Mouse (Mus musculus) heart, embryonic 13.5 days (tissue): Measurements from ENCODE around the gene Mrps27. TPM values are rescaled to one million over a fixed set of nuclear protein-coding genes. Genes with fewer than 3 reads are reported as not detected.

Experiments used
- ATAC-seq: fragments of 200-750 bp; cut with Nextera tagmentation; 2 replicates; pipeline ENCODE4 v1.8.0; 2017; ENCODE audit warnings: moderate TSS enrichment; ENCODE audit not compliant: insufficient number of reproducible peaks, low FRiP score, low TSS enrichment; ENCODE audit errors: extremely low read depth
- H3K27ac ChIP-seq: fragments of 300-500 bp; sonication (generic); replicated peaks from 2 replicates; pipeline ENCODE4 v1.5.1; 2015; ENCODE audit warnings: moderate library complexity, mild to moderate bottlenecking, inconsistent platforms
- H3K27me3 ChIP-seq: fragments of 300-500 bp; sonication (generic); replicated peaks from 2 replicates; pipeline ENCODE4 v1.6.1; 2015; ENCODE audit warnings: mild to moderate bottlenecking, inconsistent platforms
- H3K36me3 ChIP-seq: fragments of 300-500 bp; sonication (generic); 2 replicates; pipeline ENCODE4 v1.6.1; 2015; ENCODE audit warnings: mild to moderate bottlenecking, inconsistent platforms
- H3K4me1 ChIP-seq: fragments of 300-500 bp; sonication (generic); 2 replicates; pipeline ENCODE4 v1.6.1; 2015; ENCODE audit warnings: inconsistent platforms
- H3K4me2 ChIP-seq: fragments of 300-500 bp; sonication (generic); 2 replicates; pipeline ENCODE4 v1.6.1; 2015; ENCODE audit warnings: inconsistent platforms, mild to moderate bottlenecking, moderate library complexity
- H3K4me3 ChIP-seq: fragments of 300-500 bp; sonication (generic); 2 replicates; pipeline ENCODE4 v1.5.1; 2015; ENCODE audit warnings: moderate library complexity, mild to moderate bottlenecking, inconsistent platforms
- H3K9ac ChIP-seq: fragments of 300-500 bp; sonication (generic); 2 replicates; pipeline ENCODE4 v1.6.1; 2015; ENCODE audit warnings: inconsistent platforms, mild to moderate bottlenecking, moderate library complexity
- H3K9me3 ChIP-seq: fragments of 300-500 bp; sonication (generic); 2 replicates; pipeline ENCODE4 v1.6.1; 2016; ENCODE audit warnings: inconsistent platforms
- WGBS: fragments of 180-500 bp; shearing (Covaris S2); methylation state at CpG from one replicate; pipeline ENCODE4 v1.1.7; 2015; ENCODE audit warnings: mixed read lengths; 5-methylcytosine and 5-hydroxymethylcytosine counted together
- polyA plus RNA-seq: library from polyadenylated mRNA; unstranded; fragments of >200 nt; fragmentation: Nextera tagmentation; extraction: Ambion mirVana; gene quantifications from 2 replicates; pipeline ENCODE4 v1.2.1, GENCODE M21; 2015

Mrps27 gene
- polyA plus RNA-seq = 69.5 and 74.7 TPM in 2 replicates

DNA sequence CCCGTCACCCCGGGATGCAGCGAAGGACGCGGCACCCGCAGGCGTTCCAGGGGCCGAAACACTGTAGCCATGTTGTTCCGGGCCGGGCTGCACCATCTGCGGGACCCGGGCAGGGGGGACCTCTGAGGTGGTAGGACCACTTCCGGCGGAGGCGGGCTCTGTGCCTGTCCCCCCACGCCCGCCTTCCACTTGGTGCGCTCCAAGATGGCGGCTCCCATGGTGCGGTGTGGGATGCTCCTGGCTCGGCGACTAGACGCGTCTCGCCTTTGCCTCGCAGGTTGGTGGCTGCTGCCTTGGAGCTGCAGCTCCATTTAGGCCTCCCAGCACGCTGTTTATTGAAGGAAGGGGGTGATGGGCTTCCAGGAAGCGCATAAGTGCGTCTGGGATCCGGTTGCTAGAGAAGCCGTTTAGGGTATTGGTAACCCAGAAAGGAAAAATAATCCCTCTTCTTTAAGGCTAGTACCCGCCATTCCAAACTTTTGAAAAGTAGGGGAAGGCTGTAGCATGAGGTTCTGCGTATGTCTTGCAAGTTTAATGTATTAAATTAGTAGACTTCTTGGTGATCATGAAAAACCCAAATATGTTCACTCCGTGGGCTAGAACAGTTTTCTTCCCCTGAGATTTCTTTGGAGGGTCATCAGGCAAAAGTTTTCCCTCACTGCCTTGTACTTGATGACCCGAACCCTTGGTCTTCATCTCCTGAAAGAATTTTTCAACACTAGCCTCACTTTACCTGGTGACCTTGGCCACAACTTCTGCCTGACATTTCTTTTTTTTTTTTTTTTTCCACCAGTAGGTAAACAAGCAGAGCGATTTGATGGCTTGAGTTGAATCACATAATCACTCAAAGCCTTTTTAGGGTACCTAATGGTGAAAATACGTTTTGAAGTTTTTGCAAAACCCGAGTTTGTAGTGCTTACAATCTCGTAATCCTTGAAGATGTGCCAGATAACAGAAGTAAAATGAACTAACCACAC, at the start of gene Mrps27, which contains the start of gene Ptcd2:
Gene Mrps27 (plus strand): TSS at position 188 of the 977 bp plus-strand sequence.
Gene Ptcd2 (minus strand): TSS at position 107 of the 977 bp plus-strand sequence.
- peak within 1 kb of the TSS; percentile 86 for H3K4me2 ChIP-seq
- WGBS = 4% methylated on average over 39 of the region's 39 CpGs
- H3K4me1 ChIP-seq = peaks cover 34% of the 10 kb centered on the region
- peaks cover 49% of the 10 kb centered on the region for H3K36me3 ChIP-seq
- no peaks in the 10 kb centered on the region for H3K27me3 ChIP-seq
- peak within 1 kb of the TSS; percentile 93 for H3K27ac ChIP-seq
- peak within 1 kb of the TSS; percentile 88 for H3K4me3 ChIP-seq
- H3K9me3 ChIP-seq = no peaks in the 10 kb centered on the region
- peak; percentile 94 for ATAC-seq
- H3K9ac ChIP-seq = peak within 1 kb of the TSS; percentile 94

DNA sequence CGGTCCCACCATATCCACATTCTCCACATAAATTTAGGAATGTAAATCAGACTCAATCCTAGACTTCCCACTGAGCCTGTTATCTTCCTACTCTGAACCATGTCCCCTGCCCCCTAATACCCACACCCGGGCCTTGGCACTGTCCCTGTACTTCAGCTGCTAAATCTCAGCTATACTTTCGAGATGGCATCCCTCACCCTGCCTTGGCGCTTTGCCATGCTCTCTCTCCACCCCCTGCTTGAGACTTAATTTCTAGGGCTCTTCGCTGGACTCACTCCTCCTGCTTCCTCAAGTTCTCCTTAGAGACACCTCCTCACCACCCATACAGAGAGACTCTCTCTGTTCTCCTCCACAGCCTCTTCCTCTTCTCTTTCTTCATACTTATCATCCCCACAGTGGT, 44.7 kb upstream of the Mrps27 start:
- Histone ChIP-seq H3K4me1 (peaks cover 27% of the 10 kb centered on the region), H3K36me3 (no peaks in the 10 kb centered on the region), H3K9me3 (no peaks in the 10 kb centered on the region), H3K4me3 (no peak overlapping the region), H3K27me3 (no peaks in the 10 kb centered on the region), H3K27ac (no peak overlapping the region), H3K9ac (no peak overlapping the region), H3K4me2 (no peak overlapping the region)
- ATAC-seq = no peak
- 64% methylated on average over 5 of the region's 5 CpGs for WGBS

DNA sequence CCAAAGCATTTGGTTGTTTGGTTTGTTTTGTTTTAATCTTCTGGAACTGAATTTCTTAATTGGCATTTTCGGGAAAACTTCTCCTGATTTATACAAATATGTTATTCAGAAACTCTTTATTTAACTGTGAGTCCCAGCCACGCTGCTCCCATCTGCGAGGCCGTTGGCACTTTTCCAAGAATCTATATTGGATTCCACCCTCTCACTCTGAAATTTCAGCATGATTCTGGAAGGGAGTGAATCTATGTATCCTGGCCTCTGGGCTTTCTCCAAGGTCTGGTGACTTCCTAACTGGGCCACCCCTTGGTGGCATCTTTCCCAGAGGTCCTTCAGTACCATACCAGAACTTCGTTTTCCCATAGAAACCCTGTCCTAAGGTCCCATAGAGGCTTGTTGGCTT, 40.7 kb upstream of the Mrps27 start:
- no peak overlapping the region for H3K4me2 ChIP-seq
- H3K4me3 ChIP-seq = no peak overlapping the region
- no peak for ATAC-seq
- 43% methylated on average over 5 of the region's 5 CpGs for WGBS
- no peaks in the 10 kb centered on the region for H3K9me3 ChIP-seq
- no peaks in the 10 kb centered on the region for H3K27me3 ChIP-seq
- H3K36me3 ChIP-seq = no peaks in the 10 kb centered on the region
- peaks cover 47% of the 10 kb centered on the region for H3K4me1 ChIP-seq
- no peak overlapping the region for H3K27ac ChIP-seq
- no peak overlapping the region for H3K9ac ChIP-seq

DNA sequence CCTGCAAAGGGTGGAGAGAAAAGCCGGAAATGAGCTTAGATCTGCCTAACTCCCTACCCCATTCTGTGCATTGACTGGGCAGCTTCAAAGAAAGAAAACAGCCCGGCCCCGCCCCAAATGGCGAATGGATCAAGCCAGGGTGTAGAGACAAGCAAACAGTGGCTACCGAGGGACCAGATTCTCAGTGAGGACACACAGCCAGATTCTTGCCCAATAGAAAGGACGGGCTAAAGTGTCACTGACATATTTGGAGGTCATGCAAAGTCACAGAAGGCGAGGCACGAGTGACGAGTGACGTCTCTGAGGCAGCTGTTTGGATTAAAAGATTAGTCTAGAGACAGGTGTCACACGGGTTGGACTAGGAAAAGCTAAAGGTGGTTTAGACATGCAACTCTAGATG, 40.2 kb upstream of the Mrps27 start:
- no peak overlapping the region for H3K4me3 ChIP-seq
- H3K36me3 ChIP-seq = no peaks in the 10 kb centered on the region
- ATAC-seq = no peak
- H3K9ac ChIP-seq = no peak overlapping the region
- H3K9me3 ChIP-seq = no peaks in the 10 kb centered on the region
- no peaks in the 10 kb centered on the region for H3K27me3 ChIP-seq
- no peak overlapping the region for H3K27ac ChIP-seq
- 44% methylated on average over 11 of the region's 11 CpGs for WGBS
- H3K4me1 ChIP-seq = peaks cover 49% of the 10 kb centered on the region
- no peak overlapping the region for H3K4me2 ChIP-seq

DNA sequence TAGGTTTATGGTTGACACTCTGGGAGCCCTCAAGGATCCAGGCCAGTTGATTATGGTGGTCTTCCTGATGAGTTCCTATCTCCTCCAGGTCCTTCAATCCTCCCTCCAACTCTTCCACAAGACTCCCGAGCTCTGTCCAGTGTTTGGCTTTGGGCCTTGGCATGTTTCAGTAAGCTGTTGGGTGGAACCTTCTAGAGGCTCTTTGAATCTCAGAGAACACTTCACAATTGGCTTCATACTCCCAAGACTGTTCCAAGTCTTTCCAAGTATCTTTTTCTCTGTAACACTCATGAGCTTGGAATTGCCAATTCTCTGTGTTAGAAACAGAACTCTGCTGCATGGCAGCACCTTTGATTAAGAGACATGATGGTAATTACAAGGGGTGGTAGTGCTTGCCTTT, 39.4 kb upstream of the Mrps27 start:
- Histone ChIP-seq H3K36me3 (no peaks in the 10 kb centered on the region), H3K4me3 (no peak overlapping the region), H3K9ac (no peak overlapping the region), H3K4me2 (no peak overlapping the region), H3K4me1 (peaks cover 42% of the 10 kb centered on the region), H3K27me3 (no peaks in the 10 kb centered on the region), H3K27ac (no peak overlapping the region), H3K9me3 (no peaks in the 10 kb centered on the region)
- ATAC-seq = no peak
- 74% methylated on average over 1 of the region's 1 CpGs for WGBS

DNA sequence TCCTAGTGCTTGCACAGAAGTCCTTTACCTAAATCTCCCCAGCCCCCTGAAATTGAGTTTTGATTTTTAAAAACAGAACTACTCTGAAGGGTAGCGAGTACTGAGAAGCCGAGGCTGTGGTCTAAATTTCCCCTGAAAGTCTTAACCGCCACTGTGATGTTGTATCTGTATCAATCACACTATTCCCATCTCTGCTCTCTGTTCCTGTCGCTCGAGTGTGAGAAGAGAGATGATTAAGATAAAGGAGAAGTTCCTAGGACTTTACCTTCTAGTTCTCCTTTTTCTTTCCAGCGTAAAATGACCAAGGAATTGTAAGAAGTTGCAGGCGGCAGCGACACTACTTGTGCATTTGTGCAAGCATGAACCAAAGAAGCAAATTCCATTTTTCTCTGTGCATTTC, 38.4 kb upstream of the Mrps27 start:
- H3K27ac ChIP-seq = no peak overlapping the region
- H3K27me3 ChIP-seq = no peaks in the 10 kb centered on the region
- no peaks in the 10 kb centered on the region for H3K36me3 ChIP-seq
- H3K9me3 ChIP-seq = no peaks in the 10 kb centered on the region
- 75% methylated on average over 8 of the region's 8 CpGs for WGBS
- H3K4me1 ChIP-seq = peaks cover 41% of the 10 kb centered on the region
- no peak overlapping the region for H3K9ac ChIP-seq
- H3K4me2 ChIP-seq = no peak overlapping the region
- ATAC-seq = no peak
- H3K4me3 ChIP-seq = no peak overlapping the region

DNA sequence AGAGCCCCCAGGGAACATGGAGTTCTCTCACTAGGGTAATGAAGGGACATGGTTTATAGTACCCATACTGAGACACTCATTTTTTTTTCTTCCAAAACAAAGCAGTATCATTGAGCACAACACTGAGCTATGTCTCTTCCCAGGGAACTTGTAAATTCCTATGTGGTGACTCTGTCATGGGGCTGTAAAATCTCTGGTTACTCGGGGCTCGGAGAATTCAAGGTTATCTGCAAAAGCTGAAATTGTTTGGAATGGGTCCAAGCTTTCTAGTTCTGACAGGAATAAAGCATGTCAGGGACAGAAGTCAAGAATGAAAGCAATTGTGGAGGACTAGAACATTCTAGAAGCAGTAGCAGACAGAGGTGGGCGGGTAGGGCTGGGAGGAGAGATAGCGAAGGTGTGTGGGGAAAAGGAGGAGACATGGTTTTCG, 36.6 kb upstream of the Mrps27 start:
- H3K27ac ChIP-seq = peak overlapping the region; percentile 95
- no peaks in the 10 kb centered on the region for H3K9me3 ChIP-seq
- H3K4me3 ChIP-seq = no peak overlapping the region
- peaks cover 41% of the 10 kb centered on the region for H3K4me1 ChIP-seq
- peak; percentile 52; the same call in 1 of the 2 replicates for ATAC-seq
- no peak overlapping the region; the same call in 1 of the 2 replicates for H3K4me2 ChIP-seq
- no peaks in the 10 kb centered on the region for H3K27me3 ChIP-seq
- 15% methylated on average over 5 of the region's 5 CpGs for WGBS
- H3K36me3 ChIP-seq = no peaks in the 10 kb centered on the region
- H3K9ac ChIP-seq = no peak overlapping the region

DNA sequence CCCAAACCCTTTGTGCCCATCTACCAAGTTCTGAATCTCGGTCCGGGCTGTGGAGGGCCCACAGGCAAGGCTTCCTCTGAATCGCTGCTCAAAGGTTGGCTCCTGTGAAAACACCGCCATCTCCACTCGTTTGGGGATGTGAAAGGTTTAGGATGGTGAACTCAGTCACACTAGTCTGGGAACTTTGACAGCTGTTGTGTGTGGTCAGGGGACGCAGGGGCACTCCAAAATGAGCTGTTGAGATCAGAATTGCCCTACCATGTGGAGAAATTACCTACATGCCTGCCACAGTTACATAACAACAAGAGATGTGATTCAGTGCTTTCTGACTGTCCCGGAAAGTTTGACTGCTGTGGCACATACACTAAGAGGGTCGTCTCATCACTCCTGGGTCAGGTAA, 36.2 kb upstream of the Mrps27 start:
- ATAC-seq = peak; percentile 22; the same call in 1 of the 2 replicates
- 65% methylated on average over 8 of the region's 8 CpGs for WGBS
- no peak overlapping the region for H3K4me2 ChIP-seq
- no peaks in the 10 kb centered on the region for H3K27me3 ChIP-seq
- H3K4me3 ChIP-seq = no peak overlapping the region
- H3K9ac ChIP-seq = no peak overlapping the region
- H3K4me1 ChIP-seq = peaks cover 40% of the 10 kb centered on the region
- peak overlapping the region; percentile 95 for H3K27ac ChIP-seq
- H3K36me3 ChIP-seq = no peaks in the 10 kb centered on the region
- H3K9me3 ChIP-seq = no peaks in the 10 kb centered on the region

DNA sequence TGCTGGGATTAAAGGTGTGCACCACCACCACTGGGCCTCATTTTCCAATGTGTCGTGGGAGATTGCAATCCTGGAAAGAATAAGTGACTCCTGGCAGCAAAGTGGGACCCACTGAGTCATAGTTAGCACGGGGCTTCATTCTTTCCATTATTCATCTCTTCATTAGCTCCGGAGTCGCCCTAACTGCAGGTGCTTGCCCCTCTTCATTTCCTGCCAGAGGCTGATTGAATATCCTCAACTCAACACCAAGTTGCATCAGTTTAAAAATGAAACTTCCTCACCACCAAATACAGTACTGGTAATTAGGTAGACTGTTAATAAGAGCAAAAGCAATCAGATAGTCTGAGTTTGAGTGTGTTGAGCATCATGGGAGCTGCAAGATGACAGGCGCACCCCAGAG, 30.5 kb upstream of the Mrps27 start:
- WGBS = 77% methylated on average over 5 of the region's 5 CpGs

DNA sequence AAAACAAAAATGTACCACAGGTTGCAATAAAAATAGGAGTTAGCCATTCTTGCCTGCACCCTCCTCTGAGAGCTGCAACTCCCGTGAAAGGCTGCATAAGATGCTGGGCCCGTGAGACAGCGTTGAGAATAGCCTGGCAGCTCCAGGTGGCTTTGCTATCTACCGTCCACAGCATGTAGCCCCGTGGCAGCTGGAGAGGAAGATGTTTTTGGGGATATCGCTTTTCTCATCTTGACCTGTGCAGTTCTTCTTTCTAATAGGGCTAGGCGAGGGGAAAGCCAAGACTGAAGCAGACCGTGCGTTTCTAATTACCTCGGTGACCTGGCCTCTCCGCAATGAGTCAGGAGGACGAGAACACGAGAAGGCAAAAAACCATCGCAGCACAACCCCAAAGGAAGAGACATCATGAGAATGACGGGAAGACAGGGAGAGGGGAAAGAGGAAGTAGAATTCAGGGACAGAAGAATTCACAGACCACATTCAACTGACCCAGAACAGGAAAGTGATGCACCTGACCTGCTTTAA, 29.9 kb upstream of the Mrps27 start:
- no peak for ATAC-seq
- peaks cover 2% of the 10 kb centered on the region; the same call in 1 of the 2 replicates for H3K4me1 ChIP-seq
- H3K27ac ChIP-seq = no peak overlapping the region
- H3K27me3 ChIP-seq = no peaks in the 10 kb centered on the region
- H3K36me3 ChIP-seq = peaks cover 8% of the 10 kb centered on the region
- 74% methylated on average over 15 of the region's 15 CpGs for WGBS
- no peak overlapping the region for H3K9ac ChIP-seq
- H3K4me3 ChIP-seq = no peak overlapping the region
- no peak overlapping the region for H3K4me2 ChIP-seq
- H3K9me3 ChIP-seq = no peaks in the 10 kb centered on the region

More for the DNA sequence above, 30.5 kb upstream of the Mrps27 start:
- no peak overlapping the region for H3K9ac ChIP-seq
- H3K9me3 ChIP-seq = no peaks in the 10 kb centered on the region
- H3K36me3 ChIP-seq = peaks cover 2% of the 10 kb centered on the region
- H3K4me2 ChIP-seq = no peak overlapping the region
- H3K4me3 ChIP-seq = no peak overlapping the region
- no peaks in the 10 kb centered on the region for H3K27me3 ChIP-seq
- no peak overlapping the region for H3K27ac ChIP-seq
- peaks cover 5% of the 10 kb centered on the region; the same call in 1 of the 2 replicates for H3K4me1 ChIP-seq
- no peak for ATAC-seq

DNA sequence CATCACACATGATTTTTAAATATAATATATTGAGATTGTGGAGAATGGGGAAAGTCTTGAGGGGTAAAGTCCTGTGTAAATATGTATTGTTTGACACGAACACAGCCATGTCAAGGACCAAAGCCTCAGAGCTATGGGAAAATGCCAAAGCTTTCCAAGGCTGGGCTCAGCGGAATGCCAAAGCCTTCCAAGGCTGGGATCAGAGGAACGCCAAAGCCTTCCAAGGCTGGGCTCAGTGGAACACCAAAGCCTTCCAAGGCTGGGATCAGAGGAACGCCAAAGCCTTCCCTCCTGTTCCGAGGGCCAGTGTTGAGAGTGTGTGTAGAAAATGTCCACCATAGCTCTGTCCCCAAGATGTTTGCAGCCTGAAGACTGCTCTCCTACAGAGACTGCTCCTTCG, 28.2 kb upstream of the Mrps27 start:
- WGBS = 87% methylated on average over 6 of the region's 6 CpGs
- Histone ChIP-seq H3K36me3 (peaks cover 24% of the 10 kb centered on the region), H3K4me1 (peaks cover 2% of the 10 kb centered on the region; the same call in 1 of the 2 replicates), H3K4me2 (no peak overlapping the region), H3K27me3 (no peaks in the 10 kb centered on the region), H3K9me3 (no peaks in the 10 kb centered on the region), H3K4me3 (no peak overlapping the region), H3K27ac (no peak overlapping the region), H3K9ac (no peak overlapping the region)
- ATAC-seq = no peak
